Mouse (Mus musculus): ENCODE data around the gene Olfr347.

Olfr347 gene

DNA sequence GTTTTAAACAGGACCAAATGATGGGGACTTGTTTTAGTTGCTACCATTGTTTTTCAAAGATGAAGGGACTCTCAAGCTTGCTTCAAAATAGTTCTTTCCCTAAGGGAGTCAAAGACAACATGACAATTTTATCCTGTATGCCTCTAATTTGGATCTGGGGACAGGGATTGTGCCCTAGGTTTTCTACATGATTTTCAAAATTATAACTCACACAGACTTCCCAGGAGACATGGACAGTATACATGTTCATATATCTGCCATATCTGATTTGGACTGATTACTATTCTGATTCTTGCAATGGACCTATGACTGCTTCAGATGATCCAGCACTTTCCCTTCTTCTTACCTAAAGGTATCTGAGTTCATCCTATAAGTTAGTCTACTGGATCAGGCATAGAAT, at the start of gene Olfr347:
Gene Olfr347, plus strand, starts transcription at position 301 of the 400 bp plus-strand sequence.
- DNase-seq (ENCODE audit: low spot score), result no peak

DNA sequence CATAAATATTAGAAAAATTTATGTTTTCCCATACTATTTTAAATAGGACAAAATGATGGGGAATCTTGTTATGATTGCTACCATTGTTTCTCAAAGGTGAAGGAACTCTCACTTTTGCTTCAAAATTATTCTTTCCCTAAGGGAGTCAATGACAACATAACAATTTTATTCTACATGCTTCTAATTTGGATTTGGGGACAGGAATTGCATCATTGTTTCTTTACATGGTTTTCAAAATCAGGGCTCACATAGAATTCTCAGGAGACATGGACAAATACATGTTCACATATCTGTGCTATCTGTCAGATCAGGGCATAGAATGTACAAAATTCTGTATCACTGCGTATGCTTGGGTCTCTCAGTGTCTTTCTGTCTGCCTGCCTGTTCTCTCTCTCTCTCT, 46.2 kb upstream of the Olfr347 start, which contains the start of gene Olfr346:
Gene Olfr346, plus strand, starts transcription at position 301 of the 400 bp plus-strand sequence.
- DNase-seq (ENCODE audit: low spot score), result no peak

DNA sequence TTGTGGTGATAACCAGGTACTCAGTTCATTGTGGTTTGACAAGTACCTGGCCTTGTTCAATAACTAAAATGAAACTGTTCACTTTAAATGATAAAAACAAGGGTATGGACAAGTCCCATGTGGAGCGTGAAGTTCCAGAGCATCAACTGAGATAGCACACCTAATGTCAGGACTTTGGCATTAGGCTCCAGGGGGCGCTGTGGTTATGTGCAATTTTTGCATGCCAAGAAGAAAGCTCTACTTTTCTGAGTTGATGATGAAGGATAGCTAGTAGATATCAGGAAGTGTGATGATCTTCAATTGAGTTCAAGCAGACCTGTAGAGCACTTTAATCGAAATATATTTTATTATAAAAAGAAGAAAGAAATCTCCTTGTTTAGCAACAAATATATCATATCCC, 4.5 kb downstream of the Olfr347 start:
- DNase-seq (ENCODE audit: low spot score), result no peak

DNA sequence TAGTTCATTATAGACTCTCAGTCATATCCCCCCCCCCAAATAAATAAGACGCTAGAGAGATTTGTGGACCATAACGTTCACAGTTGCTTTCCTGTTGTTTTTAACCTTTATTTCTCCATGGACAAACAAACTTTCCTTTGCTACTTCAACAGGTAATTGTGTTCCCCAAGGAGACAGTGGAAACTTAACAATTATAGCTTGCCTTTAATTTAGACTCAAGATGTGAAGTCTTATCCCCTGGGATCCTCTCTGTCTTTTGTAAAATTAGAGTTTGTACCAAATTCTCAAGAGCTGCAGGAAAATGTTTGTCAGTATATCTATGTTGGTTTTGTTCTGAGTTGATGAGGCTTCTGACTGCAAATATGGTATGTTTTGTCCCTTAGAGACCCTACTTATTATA, 52.3 kb downstream of the Olfr347 start, which contains the start of gene Olfr348:
Gene Olfr348, plus strand, starts transcription at position 301 of the 400 bp plus-strand sequence.
- no peak for DNase-seq (ENCODE audit: low spot score)
